In genomic region chr11:49695695-49696094, GRCm38 (mm10) we compare ENCODE assay signal across 26 mouse cellular contexts. TPM values are rescaled to one million over a fixed set of nuclear protein-coding genes. Genes with fewer than 3 reads are reported as not detected.
"Had no signal": no experiment of that assay in that cellular context is flagged by ENCODE, and none has a peak within 500 bp of the region (broad histone marks: within the 10 kb centered on the region; RNA-seq: fewer than 3 reads in every experiment).

No protein-coding gene starts in this region.

- H3K9ac ChIP-seq: kidney, embryonic 15.5 days; liver, embryonic 14.5 days; lung, embryonic 15.5 days; midbrain, embryonic 13.5 days; neural tube, embryonic 13.5 days had no signal

- H3K4me3 ChIP-seq: kidney, embryonic 15.5 days; left cerebral cortex, adult 2 months; lung, embryonic 15.5 days; megakaryocyte, embryonic 14.5 days; midbrain, embryonic 10.5 days; midbrain, embryonic 13.5 days; myocyte; neural tube, embryonic 13.5 days had no signal

- H3K27ac ChIP-seq: kidney, embryonic 15.5 days; left cerebral cortex, adult 2 months; liver, embryonic 14.5 days; lung, embryonic 15.5 days; midbrain, embryonic 10.5 days; midbrain, embryonic 13.5 days; neural tube, embryonic 13.5 days; stomach, postnatal 0 days had no signal

- H3K27me3 ChIP-seq: kidney, embryonic 15.5 days; lung, embryonic 15.5 days; megakaryocyte, embryonic 14.5 days; midbrain, embryonic 13.5 days; neural tube, embryonic 13.5 days had no signal

- H3K4me1 ChIP-seq: kidney, embryonic 15.5 days; lung, embryonic 15.5 days; midbrain, embryonic 10.5 days had no signal

- H3K9me3 ChIP-seq: kidney, embryonic 15.5 days; lung, embryonic 15.5 days; megakaryocyte, embryonic 14.5 days; midbrain, embryonic 10.5 days; midbrain, embryonic 13.5 days; neural tube, embryonic 13.5 days had no signal

- DNase-seq: layer of hippocampus, postnatal 36 days; lung, adult 18-20 months; lung, postnatal 10 days; lung, postnatal 36 days; thymus, adult 2 months; thymus, postnatal 14 days; thymus, postnatal 4 days had no signal

- H3K4me2 ChIP-seq: kidney, embryonic 15.5 days; liver, embryonic 11.5 days; lung, embryonic 15.5 days; midbrain, embryonic 13.5 days; neural tube, embryonic 13.5 days had no signal

RNA-seq across cellular contexts. Expression of gene Scgb3a1, which starts 32.3 kb away (rescaled TPM):
- total RNA-seq: layer of hippocampus, adult 8-10 months; layer of hippocampus, postnatal 36 days; left cerebral cortex, adult 2 months; left cerebral cortex, postnatal 10 days; monocyte, adult 5-6 weeks; neutrophil, adult 5-6 weeks had no signal
- polyA plus RNA-seq: intestine, embryonic 14.5 days; kidney, embryonic 15.5 days; limb, embryonic 11.5 days; limb, embryonic 14.5 days; liver, embryonic 11.5 days; liver, embryonic 14.5 days; midbrain, embryonic 10.5 days; midbrain, embryonic 13.5 days; myocyte; neural tube, embryonic 13.5 days; stomach, embryonic 14.5 days had no signal
